Mouse (Mus musculus) midbrain, embryonic 12.5 days (tissue): ENCODE measurements around the gene Naa15. TPM values are rescaled to one million over a fixed set of nuclear protein-coding genes. Genes with fewer than 3 reads are reported as not detected.
"Not testable (repeated sequence)": the region's sequence is repeated elsewhere in the genome, so short reads cannot be mapped to it uniquely, and the experiment has no call there.

Experiments used
- ATAC-seq: fragments of 200-750 bp; cut with Nextera tagmentation; 2 replicates; pipeline ENCODE4 v1.8.0; 2017; ENCODE audit warnings: low read depth, moderate TSS enrichment, moderate library complexity; ENCODE audit not compliant: low FRiP score
- H3K27ac ChIP-seq: fragments of 300-500 bp; sonication (generic); replicated peaks from 2 replicates; pipeline ENCODE4 v1.5.1; 2016; ENCODE audit warnings: mild to moderate bottlenecking
- H3K27me3 ChIP-seq: fragments of 300-500 bp; sonication (generic); 2 replicates; pipeline ENCODE4 v1.6.1; 2016; ENCODE audit warnings: mild to moderate bottlenecking
- H3K36me3 ChIP-seq: fragments of 300-500 bp; sonication (generic); 2 replicates; pipeline ENCODE4 v1.6.1; 2016
- H3K4me1 ChIP-seq: fragments of 300-500 bp; sonication (generic); 2 replicates; pipeline ENCODE4 v1.6.1; 2016
- H3K4me2 ChIP-seq: fragments of 300-500 bp; sonication (generic); replicated peaks from 2 replicates; pipeline ENCODE4 v1.6.1; 2016; ENCODE audit warnings: mild to moderate bottlenecking, moderate library complexity
- H3K4me3 ChIP-seq: fragments of 300-500 bp; sonication (generic); 2 replicates; pipeline ENCODE4 v1.5.1; 2016; ENCODE audit warnings: mild to moderate bottlenecking
- H3K9ac ChIP-seq: fragments of 300-500 bp; sonication (generic); replicated peaks from 2 replicates; pipeline ENCODE4 v1.6.1; 2016; ENCODE audit warnings: mild to moderate bottlenecking, moderate library complexity
- H3K9me3 ChIP-seq: fragments of 300-500 bp; sonication (generic); 2 replicates; pipeline ENCODE4 v1.6.1; 2016; ENCODE audit warnings: mild to moderate bottlenecking
- WGBS: fragments of 180-500 bp; shearing (Covaris S2); methylation state at CpG from one replicate; pipeline ENCODE4 v1.1.7; 2016; 5-methylcytosine and 5-hydroxymethylcytosine counted together
- polyA plus RNA-seq: library from polyadenylated mRNA; unstranded; fragments of >200 nt; fragmentation: Nextera tagmentation; extraction: Ambion mirVana; gene quantifications from 2 replicates; pipeline ENCODE4 v1.2.1, GENCODE M21; 2016

Naa15 gene
- polyA plus RNA-seq, 1 experiment from 2014 or later: 75.8 TPM

- 16% methylated on average over 19 of the region's 19 CpGs for WGBS
- Histone ChIP-seq H3K9me3 (no peaks in the 10 kb centered on the region), H3K4me3 (peak overlapping the region; percentile 48), H3K9ac (no peak overlapping the region), H3K4me1 (peaks cover 26% of the 10 kb centered on the region), H3K4me2 (peak overlapping the region; percentile 71), H3K36me3 (no peaks in the 10 kb centered on the region), H3K27ac (no peak overlapping the region), H3K27me3 (peaks cover 37% of the 10 kb centered on the region)
- ATAC-seq: no peak
These were observed 19.3 kb upstream of the Naa15 start for GRCm38 (mm10) chr3:51395461-51396145.

- H3K9me3 ChIP-seq: no peaks in the 10 kb centered on the region
- 2% methylated on average over 41 of the region's 41 CpGs for WGBS
- H3K4me3 ChIP-seq: peak within 1 kb of the TSS; percentile 48
- ATAC-seq: peak; percentile 87
- peak within 1 kb of the TSS; percentile 71 for H3K4me2 ChIP-seq
- H3K9ac ChIP-seq: peak within 1 kb of the TSS; percentile 43
- H3K4me1 ChIP-seq: peaks cover 26% of the 10 kb centered on the region
- peaks cover 37% of the 10 kb centered on the region for H3K27me3 ChIP-seq
- H3K27ac ChIP-seq: no peak within 1 kb of the TSS
- no peaks in the 10 kb centered on the region for H3K36me3 ChIP-seq
These were observed 18.5 kb upstream of the Naa15 start, which contains the start of gene Mgarp for GRCm38 (mm10) chr3:51396219-51397068. TSS of gene Mgarp (minus strand) at chr3:51396738.

- no peak for ATAC-seq
These were observed 17.1 kb upstream of the Naa15 start for GRCm38 (mm10) chr3:51397700-51398299.

GRCm38 (mm10) chr3:51398667-51399066 is 16.3 kb upstream of the Naa15 start:
- Histone ChIP-seq H3K4me1 (peaks cover 26% of the 10 kb centered on the region), H3K27ac (peak overlapping the region; percentile 8; the same call in 1 of the 2 replicates), H3K9me3 (no peaks in the 10 kb centered on the region), H3K9ac (no peak overlapping the region), H3K4me2 (0 out of 2 replicates have a peak overlapping the region, but pooled peaks have one; percentile 21), H3K27me3 (peaks cover 37% of the 10 kb centered on the region), H3K36me3 (peaks cover 12% of the 10 kb centered on the region), H3K4me3 (no peak overlapping the region)
- 0 out of 2 replicates have a peak, but pooled peaks have one; percentile 19 for ATAC-seq
- WGBS: 3% methylated on average over 3 of the region's 3 CpGs

More at GRCm38 (mm10) chr3:51397700-51398299, 17.1 kb upstream of the Naa15 start:
- Histone ChIP-seq H3K36me3 (peaks cover 3% of the 10 kb centered on the region; the same call in 1 of the 2 replicates), H3K4me1 (peaks cover 26% of the 10 kb centered on the region), H3K4me2 (no peak overlapping the region), H3K27me3 (peaks cover 37% of the 10 kb centered on the region), H3K9me3 (no peaks in the 10 kb centered on the region), H3K9ac (no peak overlapping the region), H3K27ac (no peak overlapping the region), H3K4me3 (no peak overlapping the region)
- 47% methylated on average over 15 of the region's 15 CpGs for WGBS

GRCm38 (mm10) chr3:51399531-51399930 is 15.4 kb upstream of the Naa15 start:
- H3K4me3 ChIP-seq: no peak overlapping the region
- peaks cover 21% of the 10 kb centered on the region for H3K36me3 ChIP-seq
- no peak for ATAC-seq
- H3K27me3 ChIP-seq: peaks cover 37% of the 10 kb centered on the region
- H3K9ac ChIP-seq: no peak overlapping the region
- no peak overlapping the region for H3K4me2 ChIP-seq
- 72% methylated on average over 4 of the region's 4 CpGs for WGBS
- H3K27ac ChIP-seq: no peak overlapping the region
- H3K9me3 ChIP-seq: no peaks in the 10 kb centered on the region
- peaks cover 26% of the 10 kb centered on the region for H3K4me1 ChIP-seq

- Histone ChIP-seq H3K4me2 (no peak overlapping the region), H3K9me3 (no peaks in the 10 kb centered on the region), H3K27me3 (peaks cover 29% of the 10 kb centered on the region), H3K4me1 (peaks cover 22% of the 10 kb centered on the region), H3K27ac (no peak overlapping the region), H3K36me3 (peaks cover 28% of the 10 kb centered on the region), H3K4me3 (no peak overlapping the region), H3K9ac (no peak overlapping the region)
- WGBS: 77% methylated on average over 10 of the region's 10 CpGs
- no peak for ATAC-seq
These were observed 14.3 kb upstream of the Naa15 start for GRCm38 (mm10) chr3:51400682-51401081.

- WGBS: 68% methylated on average over 4 of the region's 4 CpGs
- H3K9me3 ChIP-seq, H3K4me2 ChIP-seq, H3K9ac ChIP-seq, H3K27ac ChIP-seq, H3K4me3 ChIP-seq, ATAC-seq: not testable (repeated sequence)
- peaks cover 35% of the 10 kb centered on the region for H3K36me3 ChIP-seq
- peaks cover 15% of the 10 kb centered on the region for H3K27me3 ChIP-seq
- H3K4me1 ChIP-seq: peaks cover 13% of the 10 kb centered on the region
These were observed 12.9 kb upstream of the Naa15 start for GRCm38 (mm10) chr3:51402054-51402453.

- Histone ChIP-seq H3K9me3 (no peaks in the 10 kb centered on the region), H3K36me3 (peaks cover 35% of the 10 kb centered on the region), H3K27me3 (peaks cover 11% of the 10 kb centered on the region), H3K9ac (no peak overlapping the region), H3K27ac (no peak overlapping the region), H3K4me3 (no peak overlapping the region), H3K4me2 (no peak overlapping the region), H3K4me1 (peaks cover 13% of the 10 kb centered on the region)
- 90% methylated on average over 12 of the region's 12 CpGs for WGBS
- ATAC-seq: no peak
These were observed 12.3 kb upstream of the Naa15 start for GRCm38 (mm10) chr3:51402628-51403027.

GRCm38 (mm10) chr3:51407870-51408560 is 6.9 kb upstream of the Naa15 start:
- no peaks in the 10 kb centered on the region for H3K27me3 ChIP-seq
- H3K9me3 ChIP-seq: no peaks in the 10 kb centered on the region
- peak overlapping the region; percentile 69 for H3K4me2 ChIP-seq
- peaks cover 30% of the 10 kb centered on the region for H3K36me3 ChIP-seq
- H3K4me3 ChIP-seq: peak overlapping the region; percentile 85
- peak overlapping the region; percentile 96 for H3K27ac ChIP-seq
- ATAC-seq: peak; percentile 8; the same call in 1 of the 2 replicates
- H3K4me1 ChIP-seq: peaks cover 8% of the 10 kb centered on the region
- peak overlapping the region; percentile 89 for H3K9ac ChIP-seq
- 26% methylated on average over 20 of the region's 20 CpGs for WGBS

GRCm38 (mm10) chr3:51408561-51409183 is 6.3 kb upstream of the Naa15 start, which contains the start of gene Ndufc1:
TSS of gene Ndufc1 (minus strand) at chr3:51408988.
- Histone ChIP-seq H3K4me1 (peaks cover 8% of the 10 kb centered on the region), H3K4me2 (peak within 1 kb of the TSS; percentile 69), H3K27me3 (no peaks in the 10 kb centered on the region), H3K9me3 (no peaks in the 10 kb centered on the region), H3K27ac (peak within 1 kb of the TSS; percentile 96), H3K4me3 (peak within 1 kb of the TSS; percentile 85), H3K9ac (peak within 1 kb of the TSS; percentile 89), H3K36me3 (peaks cover 23% of the 10 kb centered on the region)
- WGBS: under 1% methylated on average over 40 of the region's 40 CpGs
- peak; percentile 92 for ATAC-seq

- Histone ChIP-seq H3K27ac (no peak overlapping the region), H3K4me2 (no peak overlapping the region), H3K9me3 (no peaks in the 10 kb centered on the region), H3K27me3 (no peaks in the 10 kb centered on the region), H3K9ac (no peak overlapping the region), H3K4me3 (no peak overlapping the region), H3K4me1 (peaks cover 20% of the 10 kb centered on the region), H3K36me3 (no peaks in the 10 kb centered on the region)
- no peak for ATAC-seq
- 92% methylated on average over 7 of the region's 7 CpGs for WGBS
These were observed 2.5 kb upstream of the Naa15 start for GRCm38 (mm10) chr3:51412457-51412856.
